Mouse (Mus musculus) bone marrow, adult 2 months (tissue): ENCODE measurements around the gene Hist2h4. TPM values are rescaled to one million over a fixed set of nuclear protein-coding genes. Genes with fewer than 3 reads are reported as not detected.
"Not testable (repeated sequence)": the region's sequence is repeated elsewhere in the genome, so short reads cannot be mapped to it uniquely, and the experiment has no call there.

Source experiments
- H3K27ac ChIP-seq: fragments of 200-500 bp; 2 replicates; pipeline ENCODE4 v1.5.1; 2012; ENCODE audit warnings: low read depth, mild to moderate bottlenecking, control low read depth, inconsistent platforms, low read length; ENCODE audit not compliant: control insufficient read depth, poor library complexity, insufficient read depth
- H3K4me1 ChIP-seq: fragments of 200-500 bp; 2 replicates; pipeline ENCODE4 v1.6.1; 2011; ENCODE audit warnings: low read length; ENCODE audit not compliant: control insufficient read depth, insufficient read depth
- H3K4me3 ChIP-seq: fragments of 200-500 bp; replicated peaks from 2 replicates; pipeline ENCODE3; 2011; ENCODE audit warnings: mild to moderate bottlenecking, low read depth, low read length, control low read depth; ENCODE audit not compliant: control insufficient read depth
- CTCF ChIP-seq: fragments of 200-500 bp; IDR thresholded peaks from 2 replicates; pipeline ENCODE4 v1.5.1; 2011; ENCODE audit warnings: low read length, control low read depth; ENCODE audit not compliant: control insufficient read depth, insufficient read depth
- POLR2A ChIP-seq: fragments of 200-500 bp; IDR thresholded peaks from 2 replicates; pipeline ENCODE4 v1.6.1; 2011; ENCODE audit warnings: low read depth, mild to moderate bottlenecking, control low read depth, low read length, borderline replicate concordance; ENCODE audit not compliant: control insufficient read depth
- WGBS: fragments of 180-500 bp; shearing (Covaris S2); methylation state at CpG from one replicate; pipeline ENCODE4 v1.1.7; 2018; 5-methylcytosine and 5-hydroxymethylcytosine counted together
- polyA plus RNA-seq: library from polyadenylated mRNA; stranded (reverse); fragments of >200 nt; gene quantifications from 2 replicates; pipeline ENCODE4 v1.2.4, GENCODE M21; 2011; ENCODE audit warnings: low replicate concordance; ENCODE audit not compliant: missing spikeins, insufficient read depth, insufficient read length

Gene Hist2h4
- polyA plus RNA-seq, 1 experiment = 31.8 TPM

DNA sequence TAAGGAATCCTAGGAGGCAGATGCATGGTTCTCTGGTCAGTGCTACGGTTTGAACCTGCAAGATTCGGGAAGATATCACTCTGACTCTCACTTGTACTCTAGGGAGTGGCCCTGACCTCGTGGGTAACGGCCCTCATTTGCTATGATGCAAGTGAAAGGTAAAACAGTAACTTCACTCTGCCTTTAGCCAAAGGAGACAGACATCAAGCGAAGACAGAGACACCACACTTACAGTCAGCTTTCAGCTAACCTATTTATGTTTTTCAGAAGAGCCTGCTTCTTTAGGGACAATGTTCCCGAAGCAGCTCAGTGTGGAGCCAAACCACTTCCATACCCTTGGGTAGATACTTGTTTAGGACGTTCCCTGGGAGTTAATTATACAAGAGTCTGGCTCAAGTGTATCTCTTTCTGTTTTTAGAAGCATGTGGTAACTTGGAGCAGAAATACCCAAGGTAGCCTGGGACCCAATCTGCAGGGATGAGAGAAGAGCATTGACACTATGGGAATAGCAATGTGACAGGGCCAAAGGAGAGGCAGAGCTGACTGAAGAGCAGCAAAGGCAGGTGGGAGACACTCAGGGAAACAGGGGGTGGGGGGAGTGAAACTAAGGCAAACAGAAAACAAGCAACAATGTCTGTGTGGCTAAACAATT lies 19.1 kb downstream of the Hist2h4 start:
- 48% methylated on average over 7 of the region's 7 CpGs for WGBS
- TF ChIP-seq CTCF (no peak), POLR2A (no peak)
- Histone ChIP-seq H3K27ac (peak overlapping the region; percentile 94), H3K4me3 (peak overlapping the region; percentile 82), H3K4me1 (peaks cover 5% of the 10 kb centered on the region)

DNA sequence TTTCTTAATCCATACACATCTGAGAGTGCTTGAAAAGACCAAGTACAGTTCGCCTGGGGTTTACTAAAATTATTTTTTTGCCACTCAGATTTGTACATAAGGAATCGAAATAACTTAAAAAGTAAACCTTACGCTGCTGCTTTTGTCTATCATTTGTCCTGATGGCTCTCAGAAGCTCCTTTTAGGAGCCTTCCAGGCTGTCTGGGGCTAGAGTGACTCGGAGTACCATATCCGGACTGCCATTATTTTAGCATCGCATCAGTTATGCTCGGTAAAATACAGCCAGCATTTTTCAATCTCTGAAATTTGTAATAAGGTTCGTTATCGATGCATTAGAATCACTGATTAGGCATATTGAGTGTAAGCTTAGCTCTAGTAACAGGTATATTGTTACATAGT lies 22.3 kb downstream of the Hist2h4 start:
- TF ChIP-seq CTCF (no peak), POLR2A (no peak)
- H3K27ac ChIP-seq = peak overlapping the region; percentile 46; the same call in 1 of the 2 replicates
- no peak overlapping the region for H3K4me3 ChIP-seq
- 82% methylated on average over 9 of the region's 9 CpGs for WGBS
- peaks cover 4% of the 10 kb centered on the region for H3K4me1 ChIP-seq

DNA sequence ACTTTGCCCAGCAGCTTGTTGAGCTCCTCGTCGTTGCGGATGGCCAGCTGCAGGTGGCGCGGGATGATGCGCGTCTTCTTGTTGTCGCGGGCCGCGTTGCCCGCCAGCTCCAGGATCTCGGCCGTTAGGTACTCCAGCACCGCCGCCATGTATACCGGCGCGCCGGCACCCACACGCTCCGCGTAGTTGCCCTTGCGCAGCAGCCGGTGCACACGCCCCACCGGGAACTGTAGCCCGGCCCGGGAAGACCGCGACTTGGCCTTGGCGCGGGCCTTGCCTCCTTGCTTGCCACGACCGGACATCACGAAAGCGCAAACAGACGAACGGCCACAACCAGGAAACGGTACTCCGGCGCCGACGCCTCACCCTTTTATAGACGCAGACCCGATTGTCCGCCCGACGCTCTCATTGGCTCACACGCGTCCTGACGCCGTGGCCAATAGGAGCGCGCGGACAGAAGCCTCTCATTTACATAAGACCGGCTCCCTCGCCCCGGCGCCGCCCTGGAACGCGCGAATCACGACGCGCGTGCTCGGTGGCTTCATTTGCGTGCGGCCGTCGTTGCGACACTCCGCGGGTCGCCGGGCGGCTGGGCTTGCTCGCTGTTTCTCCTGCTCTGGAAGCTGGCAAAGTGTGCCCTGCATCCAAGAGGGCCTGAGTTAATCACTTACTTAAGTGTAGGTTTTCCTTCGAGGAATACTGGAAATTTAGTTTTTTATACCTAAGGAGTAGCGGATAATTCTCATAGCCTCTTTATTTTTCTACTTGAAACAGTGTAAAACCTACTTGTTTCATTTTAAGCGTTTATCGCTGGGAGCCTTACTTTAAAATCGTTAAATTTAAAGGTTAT lies 22.9 kb downstream of the Hist2h4 start, which contains the start of gene Hist2h2aa2:
Hist2h2aa2 (minus strand) TSS at position 328 of the 850 bp plus-strand sequence.
- Histone ChIP-seq H3K27ac (peak within 1 kb of the TSS; percentile 95), H3K4me3 (peak within 1 kb of the TSS; percentile 76)
- WGBS = 2% methylated on average over 44 of the region's 85 CpGs
- H3K4me1 ChIP-seq = not testable (repeated sequence)
- peak; percentile 64 for TF ChIP-seq POLR2A

GRCm38 (mm10) chr3:96238954-96239793 lies 23.9 kb downstream of the Hist2h4 start, which contains the start of gene Hist2h3c2:
Gene Hist2h3c2, minus strand, starts transcription at chr3:96239127.
- not testable (repeated sequence) for H3K4me1 ChIP-seq
- Histone ChIP-seq H3K27ac (peak within 1 kb of the TSS; percentile 97), H3K4me3 (peak within 1 kb of the TSS; percentile 76)
- TF ChIP-seq POLR2A = peak; percentile 57; the same call in 1 of the 2 replicates
- WGBS = 0% methylated on average over 27 of the region's 68 CpGs

DNA sequence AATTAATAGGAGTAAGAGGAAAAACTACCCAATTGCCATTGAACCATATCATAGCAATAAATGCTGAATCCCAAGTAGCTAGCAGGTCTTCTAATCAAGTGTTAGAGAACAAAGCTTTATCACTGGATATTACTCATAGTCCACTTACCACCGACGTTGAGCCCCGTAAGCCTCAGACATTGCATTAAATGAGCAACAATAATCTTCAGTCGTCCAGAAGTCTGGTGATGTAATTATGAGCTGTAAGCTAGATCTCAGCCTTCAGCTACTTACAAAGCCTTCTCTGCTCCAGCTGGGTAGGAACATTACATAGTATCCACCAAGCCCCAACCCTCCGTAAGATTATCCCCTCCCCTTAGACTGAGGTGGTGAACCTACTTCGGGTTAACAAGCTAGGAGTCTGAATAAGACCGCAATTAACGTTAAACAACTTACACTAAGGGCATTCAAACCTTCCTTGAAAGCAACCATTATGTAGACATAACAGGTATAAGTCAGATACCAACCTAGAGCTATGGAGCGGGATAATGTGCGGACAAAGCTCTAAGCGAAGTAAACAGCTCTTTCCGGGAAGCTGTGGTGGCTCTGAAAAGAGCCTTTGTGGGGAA lies 25.1 kb downstream of the Hist2h4 start:
- Histone ChIP-seq H3K27ac (peak overlapping the region; percentile 97), H3K4me3 (peak overlapping the region; percentile 60), H3K4me1 (no peaks in the 10 kb centered on the region; the same call in none of the 2 replicates)
- TF ChIP-seq POLR2A (no peak), CTCF (no peak)
- WGBS = 2% methylated on average over 12 of the region's 12 CpGs

DNA sequence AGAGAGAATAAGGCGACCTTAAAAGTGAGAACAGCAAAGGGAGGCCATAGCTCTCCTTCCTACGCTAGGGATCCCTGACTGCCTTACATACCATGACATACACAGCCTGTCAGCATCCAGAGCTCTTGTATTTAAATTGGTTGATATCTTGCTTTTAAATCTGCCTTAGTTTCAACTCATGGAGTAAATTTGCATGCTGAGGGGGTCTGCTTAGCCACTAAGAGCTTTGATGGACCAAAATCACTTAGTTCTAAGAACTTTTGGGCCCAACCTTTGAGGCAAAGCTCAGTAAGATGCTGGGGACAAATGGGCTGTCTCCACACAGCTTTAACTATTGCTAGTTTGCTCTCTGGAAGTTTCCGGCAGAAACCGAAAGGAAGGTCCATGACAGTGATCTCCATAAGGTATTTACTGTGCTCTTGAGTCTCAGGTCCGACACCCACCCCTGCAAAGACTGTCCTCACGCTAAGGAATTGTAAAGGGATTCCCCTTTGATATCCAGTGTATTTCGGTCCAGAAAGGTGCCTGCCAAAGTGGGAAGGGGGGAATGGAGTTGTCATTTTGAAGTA lies 25.7 kb downstream of the Hist2h4 start:
- Histone ChIP-seq H3K27ac (peak overlapping the region; percentile 97), H3K4me1 (no peaks in the 10 kb centered on the region; the same call in none of the 2 replicates), H3K4me3 (peak overlapping the region; percentile 60)
- no peak for TF ChIP-seq POLR2A
- no peak for TF ChIP-seq CTCF
- 47% methylated on average over 7 of the region's 7 CpGs for WGBS

DNA sequence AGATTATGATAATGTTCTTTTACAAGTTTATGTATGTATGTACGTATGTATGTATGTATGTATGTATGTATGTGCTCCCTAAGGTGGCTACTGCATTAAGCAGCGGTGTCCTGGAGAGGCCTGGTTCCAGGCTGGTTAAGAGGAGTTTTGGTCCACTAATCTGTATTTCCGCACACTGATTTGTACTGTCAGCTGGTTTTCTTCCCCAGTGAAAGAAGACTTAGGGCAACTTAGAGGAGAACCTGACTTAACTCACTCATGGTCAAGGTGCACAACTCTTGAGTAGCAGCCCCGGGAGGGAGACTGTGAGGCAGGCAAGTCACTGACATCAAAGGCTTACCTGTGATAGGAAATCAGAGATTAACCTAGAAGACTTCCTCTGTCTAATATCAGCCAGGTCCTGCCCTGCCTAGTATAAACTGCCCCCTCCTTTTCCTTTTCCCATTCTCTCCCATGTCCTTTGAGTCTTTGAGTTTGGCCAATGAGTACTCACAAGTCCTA lies 26.2 kb downstream of the Hist2h4 start:
- 81% methylated on average over 4 of the region's 4 CpGs for WGBS
- TF ChIP-seq POLR2A (no peak), CTCF (no peak)
- Histone ChIP-seq H3K4me1 (no peaks in the 10 kb centered on the region; the same call in none of the 2 replicates), H3K27ac (peak overlapping the region; percentile 39; the same call in 1 of the 2 replicates), H3K4me3 (peak overlapping the region; percentile 60)

DNA sequence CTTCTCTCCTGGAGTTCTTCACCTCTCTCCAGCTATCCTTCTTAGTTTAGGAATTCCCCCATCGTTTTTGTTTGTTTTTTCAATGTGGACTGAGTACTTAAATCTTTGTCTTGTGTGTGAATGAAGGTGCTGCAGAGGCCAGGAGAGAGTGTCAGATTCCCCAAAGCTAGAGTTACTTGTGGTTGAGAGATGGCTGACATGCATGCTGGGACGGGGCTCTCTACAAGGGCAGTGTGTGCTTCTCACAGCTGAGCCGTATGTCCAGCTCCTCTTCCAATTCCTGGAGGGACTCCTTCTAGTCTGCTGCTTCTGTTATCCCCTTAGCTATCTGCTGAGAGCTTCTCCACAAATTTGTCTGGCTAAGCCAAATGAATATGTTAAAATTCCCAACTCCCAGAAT lies 27.3 kb downstream of the Hist2h4 start:
- H3K4me3 ChIP-seq = no peak overlapping the region
- no peak overlapping the region for H3K27ac ChIP-seq
- no peak for TF ChIP-seq POLR2A
- no peak for TF ChIP-seq CTCF
- H3K4me1 ChIP-seq = no peaks in the 10 kb centered on the region; the same call in none of the 2 replicates
- 80% methylated on average over 3 of the region's 3 CpGs for WGBS
